9 mouse cellular contexts compared by ENCODE assay signal in the genomic region with DNA sequence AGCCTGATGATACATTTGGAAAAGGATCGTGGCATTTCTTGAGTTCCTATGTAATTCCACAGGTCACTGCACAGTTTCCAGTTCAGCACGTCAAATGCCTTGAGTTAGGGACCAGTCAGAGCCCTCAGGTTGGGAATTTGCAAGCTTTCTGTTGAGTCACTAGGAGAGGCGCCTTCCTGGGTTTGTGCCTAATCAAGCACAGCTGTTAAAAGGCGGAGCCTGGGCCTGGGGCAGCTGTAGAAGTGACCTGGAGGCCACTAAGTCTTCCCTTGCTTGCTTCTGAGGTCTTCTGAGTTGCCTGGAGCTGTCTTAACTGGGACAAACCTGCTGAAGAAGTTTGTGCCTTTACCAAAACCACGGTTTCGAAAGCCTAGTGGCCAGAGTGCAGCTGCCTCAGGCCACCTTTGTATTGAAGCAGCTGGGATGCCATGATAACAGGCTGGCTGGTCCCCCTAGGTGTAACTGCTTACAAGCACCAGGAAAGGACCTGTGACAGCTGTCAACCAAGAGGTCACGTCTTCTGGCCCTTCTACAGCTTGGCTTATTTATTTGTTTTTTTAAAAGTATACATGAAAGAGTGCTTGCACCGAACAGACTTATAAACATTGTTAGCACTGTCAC.
DNase-seq lines count a peak whose midpoint lies in the region; ATAC-seq lines count a peak whose summit lies in the region.
"Had no signal": no experiment of that assay in that cellular context is flagged by ENCODE, and none has a peak within 500 bp of the region (broad histone marks: within the 10 kb centered on the region; RNA-seq: fewer than 3 reads in every experiment).

No protein-coding gene starts in this region.

- 22% methylated on average over 8 of the region's 8 CpGs for WGBS in embryonic facial prominence, embryonic 12.5 days
- 61% methylated on average over 8 of the region's 8 CpGs for WGBS in intestine, embryonic 16.5 days
- WGBS in midbrain, embryonic 11.5 days = 38% methylated on average over 8 of the region's 8 CpGs

- H3K9me3 ChIP-seq in embryonic facial prominence, embryonic 12.5 days = no peaks in the 10 kb centered on the region
- no peaks in the 10 kb centered on the region for H3K9me3 ChIP-seq in intestine, embryonic 16.5 days (ENCODE audit: control insufficient read depth, low read length)
- no peaks in the 10 kb centered on the region for H3K9me3 ChIP-seq in midbrain, embryonic 11.5 days (ENCODE audit: control insufficient read depth, low read length)

- H3K4me1 ChIP-seq in embryonic facial prominence, embryonic 12.5 days = peaks cover 48% of the 10 kb centered on the region
- peaks cover 42% of the 10 kb centered on the region for H3K4me1 ChIP-seq in intestine, embryonic 16.5 days (ENCODE audit: control insufficient read depth, insufficient read depth, low read length)
- H3K4me1 ChIP-seq in midbrain, embryonic 11.5 days (ENCODE audit: control insufficient read depth, insufficient read depth, low read length) = peaks cover 51% of the 10 kb centered on the region

- H3K27me3 ChIP-seq in embryonic facial prominence, embryonic 12.5 days = no peaks in the 10 kb centered on the region
- H3K27me3 ChIP-seq in intestine, embryonic 16.5 days (replicated peaks; ENCODE audit: control insufficient read depth, insufficient read depth, low read length) = no peaks in the 10 kb centered on the region
- H3K27me3 ChIP-seq in midbrain, embryonic 11.5 days (ENCODE audit: control insufficient read depth, insufficient read depth, low read length) = no peaks in the 10 kb centered on the region

- no peak overlapping the region for H3K27ac ChIP-seq in embryonic facial prominence, embryonic 12.5 days
- no peak overlapping the region for H3K27ac ChIP-seq in intestine, embryonic 16.5 days (ENCODE audit: low read length)
- H3K27ac ChIP-seq in midbrain, embryonic 11.5 days (ENCODE audit: low read depth, low read length) = no peak overlapping the region

- DNase-seq in gastrocnemius, postnatal 14 days = peak; percentile 52
- no peak for DNase-seq in gastrocnemius, postnatal 36 days
- DNase-seq in mesoderm, embryonic 11.5 days (ENCODE audit: low read depth, low spot score) = peak; percentile 58
- DNase-seq in midbrain, embryonic 11.5 days (ENCODE audit: low spot score, missing footprints) = no peak
- no peak for DNase-seq in T-cell, adult 2 months (ENCODE audit: low spot score)
- DNase-seq in MN1 (ENCODE audit: low spot score) = no peak

- 0 out of 2 replicates have a peak, but pooled peaks have one; percentile 10 for ATAC-seq in embryonic facial prominence, embryonic 12.5 days (ENCODE audit: insufficient number of reproducible peaks, insufficient read depth, low FRiP score, low TSS enrichment)
- peak; percentile 45 for ATAC-seq in intestine, embryonic 16.5 days
- no peak for ATAC-seq in midbrain, embryonic 11.5 days (ENCODE audit: low FRiP score)

- no peak overlapping the region for H3K4me2 ChIP-seq in embryonic facial prominence, embryonic 12.5 days (replicated peaks)
- H3K4me2 ChIP-seq in intestine, embryonic 16.5 days (ENCODE audit: low read depth, low read length) = no peak overlapping the region
- no peak overlapping the region for H3K4me2 ChIP-seq in midbrain, embryonic 11.5 days

- no peak overlapping the region for H3K9ac ChIP-seq in embryonic facial prominence, embryonic 12.5 days
- no peak overlapping the region for H3K9ac ChIP-seq in intestine, embryonic 16.5 days (ENCODE audit: low read depth, low read length)
- no peak overlapping the region for H3K9ac ChIP-seq in midbrain, embryonic 11.5 days (ENCODE audit: low read length)

- intact Hi-C loops in gastrocnemius, postnatal 14 days (cut with DNase I; ENCODE audit: low total_unique reads) = no loop called here
- intact Hi-C loops in gastrocnemius, postnatal 36 days (cut with DNase I) = no loop called here

- H3K36me3 ChIP-seq in embryonic facial prominence, embryonic 12.5 days = no peaks in the 10 kb centered on the region; the same call in 1 of the 2 replicates
- no peaks in the 10 kb centered on the region for H3K36me3 ChIP-seq in intestine, embryonic 16.5 days (ENCODE audit: control insufficient read depth, insufficient read depth, low read length)
- H3K36me3 ChIP-seq in midbrain, embryonic 11.5 days (ENCODE audit: control insufficient read depth, insufficient read depth, low read length) = no peaks in the 10 kb centered on the region
- H3K36me3 ChIP-seq: G1E had no signal

- no peak overlapping the region for H3K4me3 ChIP-seq in embryonic facial prominence, embryonic 12.5 days
- H3K4me3 ChIP-seq in intestine, embryonic 16.5 days (ENCODE audit: low read length) = no peak overlapping the region
- H3K4me3 ChIP-seq in midbrain, embryonic 11.5 days (ENCODE audit: low read depth, low read length) = no peak overlapping the region

Comparison
In these comparisons a context has a peak if more than half of its experiments do, and no peak if none do; other contexts are left out.
1. DNase-seq: peak in gastrocnemius, postnatal 14 days (single experiment) and mesoderm, embryonic 11.5 days (single experiment); none in gastrocnemius, postnatal 36 days (0 of 2), midbrain, embryonic 11.5 days (single experiment), T-cell, adult 2 months (single experiment) and MN1 (single experiment).